Mouse (Mus musculus) kidney, embryonic 15.5 days (tissue): ENCODE results near the gene Vti1a. TPM values are rescaled to one million over a fixed set of nuclear protein-coding genes. Genes with fewer than 3 reads are reported as not detected.

ENCODE experiments used
- ATAC-seq: fragments of 200-750 bp; cut with Nextera tagmentation; replicated peaks from 2 replicates; pipeline ENCODE4 v1.8.0; 2017; ENCODE audit warnings: moderate TSS enrichment; ENCODE audit not compliant: low FRiP score
- H3K27ac ChIP-seq: fragments of 300-500 bp; sonication (generic); 2 replicates; pipeline ENCODE4 v1.5.1; 2015; ENCODE audit warnings: mild to moderate bottlenecking, inconsistent platforms
- H3K27me3 ChIP-seq: fragments of 300-500 bp; sonication (generic); 2 replicates; pipeline ENCODE4 v1.6.1; 2015; ENCODE audit warnings: inconsistent platforms
- H3K36me3 ChIP-seq: fragments of 300-500 bp; sonication (generic); 2 replicates; pipeline ENCODE4 v1.6.1; 2015; ENCODE audit warnings: inconsistent platforms
- H3K4me1 ChIP-seq: fragments of 300-500 bp; sonication (generic); 2 replicates; pipeline ENCODE4 v1.6.1; 2015; ENCODE audit warnings: inconsistent platforms
- H3K4me2 ChIP-seq: fragments of 300-500 bp; sonication (generic); 2 replicates; pipeline ENCODE4 v1.6.1; 2015; ENCODE audit warnings: moderate library complexity, mild to moderate bottlenecking, inconsistent platforms
- H3K4me3 ChIP-seq: fragments of 300-500 bp; sonication (generic); replicated peaks from 2 replicates; pipeline ENCODE4 v1.5.1; 2015; ENCODE audit warnings: mild to moderate bottlenecking, inconsistent platforms
- H3K9ac ChIP-seq: fragments of 300-500 bp; sonication (generic); 2 replicates; pipeline ENCODE4 v1.6.1; 2015; ENCODE audit warnings: mild to moderate bottlenecking, inconsistent platforms
- H3K9me3 ChIP-seq: fragments of 300-500 bp; sonication (generic); replicated peaks from 2 replicates; pipeline ENCODE4 v1.6.1; 2016; ENCODE audit warnings: inconsistent platforms
- WGBS: fragments of 180-500 bp; shearing (Covaris S2); methylation state at CpG from one replicate; pipeline ENCODE4 v1.1.7; 2015; ENCODE audit warnings: mixed read lengths; 5-methylcytosine and 5-hydroxymethylcytosine counted together
- polyA plus RNA-seq: library from polyadenylated mRNA; unstranded; fragments of >200 nt; fragmentation: Nextera tagmentation; extraction: Ambion mirVana; gene quantifications from 2 replicates; pipeline ENCODE4 v1.2.1, GENCODE M21; 2015

Vti1a gene
- polyA plus RNA-seq, 1 experiment from 2014 or later = 30.6 TPM

DNA sequence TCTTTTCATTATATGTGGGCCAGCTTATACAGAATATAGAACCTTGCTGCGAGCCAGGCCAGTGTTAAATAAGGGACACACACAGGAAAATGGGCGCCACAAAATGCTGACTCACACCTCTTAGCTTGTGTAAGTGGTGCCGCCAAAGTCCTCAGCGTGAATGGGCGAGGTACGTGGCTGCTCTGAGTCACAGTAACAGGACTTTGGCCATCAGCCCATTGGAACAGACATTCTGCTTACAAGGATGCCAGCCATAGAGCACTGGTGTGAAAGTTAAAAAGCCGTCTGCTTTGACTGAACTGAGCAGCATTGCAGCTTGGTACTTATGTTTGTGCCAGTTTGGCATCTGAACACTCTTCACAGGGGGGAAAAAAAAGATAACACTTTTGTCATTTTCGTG lies 107.9 kb downstream of the Vti1a start:
- no peak for ATAC-seq

DNA sequence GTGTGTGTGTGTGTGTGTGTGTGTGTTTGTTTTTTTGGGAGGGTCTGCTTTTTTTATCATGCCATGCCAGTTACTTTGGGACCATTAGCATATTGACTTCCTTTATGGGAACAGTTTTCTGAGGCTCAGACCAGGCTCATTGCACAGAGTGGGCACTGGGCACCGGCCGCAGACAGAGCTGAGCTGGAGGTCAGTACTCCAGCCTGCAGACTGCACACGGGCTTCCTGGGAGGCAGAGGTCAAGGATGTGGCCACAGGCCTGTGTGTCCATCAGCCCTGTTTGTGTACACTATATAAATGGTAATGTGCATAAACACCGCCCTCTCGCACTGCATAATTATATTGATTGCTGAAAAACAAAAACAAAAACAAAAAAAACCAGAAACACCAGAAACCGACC lies 108.4 kb downstream of the Vti1a start:
- H3K4me3 ChIP-seq = no peak overlapping the region
- no peak overlapping the region for H3K4me2 ChIP-seq
- no peak overlapping the region for H3K27ac ChIP-seq
- no peaks in the 10 kb centered on the region for H3K27me3 ChIP-seq
- H3K4me1 ChIP-seq = no peaks in the 10 kb centered on the region
- no peak for ATAC-seq
- WGBS = 80% methylated on average over 6 of the region's 6 CpGs
- H3K36me3 ChIP-seq = no peaks in the 10 kb centered on the region
- no peak overlapping the region for H3K9ac ChIP-seq
- H3K9me3 ChIP-seq = no peaks in the 10 kb centered on the region

More for the DNA sequence above, 107.9 kb downstream of the Vti1a start:
- Histone ChIP-seq H3K4me1 (no peaks in the 10 kb centered on the region), H3K4me2 (no peak overlapping the region), H3K4me3 (no peak overlapping the region), H3K27me3 (no peaks in the 10 kb centered on the region), H3K36me3 (no peaks in the 10 kb centered on the region), H3K9me3 (no peaks in the 10 kb centered on the region), H3K27ac (no peak overlapping the region), H3K9ac (no peak overlapping the region)
- WGBS = 81% methylated on average over 8 of the region's 8 CpGs

DNA sequence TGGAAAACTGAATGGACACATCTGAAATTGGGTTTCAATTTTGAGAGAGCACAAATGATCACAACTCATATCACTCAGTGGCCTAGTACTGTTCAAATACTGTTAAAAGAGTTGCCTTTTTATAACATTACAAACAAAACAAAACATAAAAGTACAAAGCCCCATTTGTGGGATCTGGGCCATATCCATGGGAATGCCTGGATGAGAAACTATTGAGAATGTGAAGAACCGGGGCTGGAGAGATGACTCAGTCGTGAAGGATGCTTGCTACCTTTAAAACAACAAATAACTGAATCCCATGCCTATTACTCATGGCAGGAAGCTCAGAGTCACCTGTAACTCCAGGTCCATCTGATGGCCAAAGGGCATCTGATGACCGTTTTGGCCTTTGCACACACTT lies 124.2 kb downstream of the Vti1a start:
- no peak overlapping the region for H3K27ac ChIP-seq

DNA sequence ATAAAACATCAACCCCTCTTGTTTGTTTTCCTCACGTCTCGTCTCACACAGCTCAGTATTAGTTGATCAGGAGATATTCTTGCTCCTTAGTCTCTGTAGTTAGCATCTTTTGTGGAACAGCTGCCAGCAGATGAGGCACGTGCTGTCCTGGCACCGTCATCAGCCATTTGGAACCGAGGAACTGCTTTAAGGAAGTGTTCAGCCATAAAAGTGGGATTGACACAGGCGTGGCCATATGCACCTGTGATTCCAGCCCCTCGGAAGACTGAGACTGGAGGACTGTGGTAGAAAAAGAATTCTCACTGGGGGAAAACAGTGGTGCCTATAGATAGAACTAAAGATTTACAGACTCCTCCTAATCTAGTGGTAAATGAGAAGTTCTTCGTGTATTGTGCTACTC lies 127.5 kb downstream of the Vti1a start:
- Histone ChIP-seq H3K4me2 (no peak overlapping the region), H3K27ac (no peak overlapping the region), H3K27me3 (no peaks in the 10 kb centered on the region), H3K9ac (no peak overlapping the region), H3K9me3 (no peaks in the 10 kb centered on the region), H3K36me3 (no peaks in the 10 kb centered on the region), H3K4me1 (no peaks in the 10 kb centered on the region), H3K4me3 (no peak overlapping the region)
- ATAC-seq = no peak
- 63% methylated on average over 8 of the region's 8 CpGs for WGBS

More for the DNA sequence above, 124.2 kb downstream of the Vti1a start:
- Histone ChIP-seq H3K27me3 (no peaks in the 10 kb centered on the region), H3K4me2 (no peak overlapping the region), H3K36me3 (no peaks in the 10 kb centered on the region), H3K4me1 (no peaks in the 10 kb centered on the region), H3K4me3 (no peak overlapping the region), H3K9me3 (no peaks in the 10 kb centered on the region), H3K9ac (no peak overlapping the region)
- no peak for ATAC-seq
- WGBS = 80% methylated on average over 3 of the region's 3 CpGs

DNA sequence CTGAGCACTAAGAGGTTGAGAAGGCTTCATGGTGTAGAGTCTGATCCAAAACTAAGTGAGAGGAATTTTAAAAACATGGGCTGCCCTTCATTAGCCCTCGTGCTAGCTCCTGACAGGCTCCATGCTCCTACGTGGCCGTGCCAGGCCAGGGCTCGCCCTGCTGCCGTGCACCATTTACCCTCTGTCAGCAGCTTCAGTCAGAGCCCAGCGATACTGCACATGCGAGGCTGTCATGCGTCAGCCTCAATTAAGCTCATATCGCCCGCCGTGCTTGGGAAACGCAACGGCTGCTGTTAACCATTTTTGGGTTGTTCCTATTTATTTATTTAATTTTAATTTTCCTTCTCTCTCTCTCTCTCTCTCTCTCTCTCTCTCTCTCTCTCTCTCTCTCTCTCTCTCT lies 133.0 kb downstream of the Vti1a start:
- ATAC-seq = 0 out of 2 replicates have a peak, but pooled peaks have one; percentile 62
- Histone ChIP-seq H3K36me3 (no peaks in the 10 kb centered on the region), H3K27me3 (no peaks in the 10 kb centered on the region), H3K4me3 (no peak overlapping the region), H3K9ac (no peak overlapping the region), H3K9me3 (no peaks in the 10 kb centered on the region), H3K27ac (no peak overlapping the region), H3K4me1 (peaks cover 3% of the 10 kb centered on the region; the same call in 1 of the 2 replicates), H3K4me2 (no peak overlapping the region)
- 39% methylated on average over 13 of the region's 13 CpGs for WGBS

DNA sequence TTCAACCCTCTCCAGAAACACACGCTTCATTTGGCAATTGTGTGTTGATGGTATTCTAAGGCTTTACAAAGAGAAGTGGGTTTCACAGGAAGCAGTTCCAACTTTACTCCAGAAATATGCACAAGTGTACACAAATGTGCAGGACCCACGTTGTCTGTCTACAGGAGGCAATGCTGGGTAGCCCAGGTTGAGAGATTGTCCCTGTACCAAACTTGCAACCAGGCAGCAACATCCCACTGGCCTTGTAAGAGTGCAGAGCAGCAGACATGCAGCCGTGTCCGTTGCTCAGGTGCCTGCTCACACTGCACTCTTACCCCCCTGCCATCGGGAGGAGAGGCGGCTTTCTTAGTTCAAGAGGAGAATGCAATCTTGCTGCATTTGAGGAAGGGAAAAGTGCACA lies 133.4 kb downstream of the Vti1a start:
- WGBS = 55% methylated on average over 6 of the region's 6 CpGs
- no peaks in the 10 kb centered on the region for H3K36me3 ChIP-seq
- no peak overlapping the region for H3K4me2 ChIP-seq
- no peak overlapping the region for H3K4me3 ChIP-seq
- H3K9me3 ChIP-seq = no peaks in the 10 kb centered on the region
- ATAC-seq = no peak
- H3K4me1 ChIP-seq = peaks cover 3% of the 10 kb centered on the region; the same call in 1 of the 2 replicates
- H3K27ac ChIP-seq = no peak overlapping the region
- H3K9ac ChIP-seq = no peak overlapping the region
- no peaks in the 10 kb centered on the region for H3K27me3 ChIP-seq

DNA sequence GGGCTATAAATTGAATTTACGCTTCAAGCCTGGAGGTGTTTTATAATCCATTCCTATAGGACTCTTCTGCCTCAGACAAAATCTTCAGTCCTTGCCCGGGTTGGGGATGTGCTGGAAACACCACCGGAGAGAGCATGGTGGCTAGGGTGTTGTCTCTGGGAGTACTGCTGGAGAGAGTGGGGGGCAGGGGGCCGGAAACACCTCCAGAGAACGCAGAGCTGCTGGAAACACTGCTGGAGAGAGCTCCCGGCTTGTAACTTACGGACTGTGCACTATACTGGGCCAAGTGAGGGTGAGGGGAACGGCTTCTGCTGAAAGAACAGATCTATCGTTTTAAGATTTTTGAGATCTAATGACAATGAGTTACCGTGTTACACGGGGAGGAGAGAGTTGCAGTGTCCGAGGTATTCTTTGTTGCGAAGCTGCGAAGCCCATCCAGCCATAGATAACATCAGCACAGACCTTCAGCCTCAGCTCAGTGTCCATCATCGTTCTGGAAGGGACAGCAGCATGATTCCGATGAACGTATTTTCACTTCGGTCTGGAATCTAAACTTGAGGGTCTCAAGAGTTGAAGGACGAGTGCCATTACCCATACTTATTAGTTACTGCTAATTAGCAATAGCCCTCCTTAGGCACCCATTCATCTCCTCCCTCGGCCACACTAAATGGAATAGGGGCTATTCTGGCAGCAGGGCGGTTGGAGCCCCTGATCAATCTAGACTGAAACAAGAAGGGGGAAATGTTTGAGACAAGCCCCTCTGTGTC lies 140.4 kb downstream of the Vti1a start:
- Histone ChIP-seq H3K4me2 (peak overlapping the region; percentile 48), H3K36me3 (no peaks in the 10 kb centered on the region), H3K4me3 (peak overlapping the region; percentile 4; the same call in 1 of the 2 replicates), H3K27ac (no peak overlapping the region), H3K4me1 (peaks cover 10% of the 10 kb centered on the region), H3K9me3 (no peaks in the 10 kb centered on the region), H3K9ac (no peak overlapping the region), H3K27me3 (no peaks in the 10 kb centered on the region)
- no peak; the same call in 1 of the 2 replicates for ATAC-seq
- WGBS = 21% methylated on average over 21 of the region's 21 CpGs

DNA sequence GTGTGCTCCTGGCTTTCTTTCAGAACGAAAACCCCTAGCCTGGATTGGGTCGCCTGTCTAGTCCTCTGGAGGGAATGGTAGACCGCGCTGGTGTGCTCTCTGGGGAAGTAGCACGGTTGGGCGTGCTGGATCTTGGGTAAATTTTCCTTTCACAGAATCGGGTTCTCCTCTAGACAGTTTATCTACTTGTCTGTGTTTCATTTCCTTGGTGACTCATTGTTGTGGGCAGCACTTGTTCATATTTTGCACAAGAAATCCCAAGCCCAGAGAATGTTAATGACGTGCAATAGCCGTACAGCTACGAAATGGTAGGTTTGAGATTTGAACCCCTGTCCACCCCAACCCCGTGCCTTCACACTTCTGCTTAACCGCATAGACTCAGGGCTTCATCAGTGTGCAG lies 145.9 kb downstream of the Vti1a start:
- no peaks in the 10 kb centered on the region for H3K9me3 ChIP-seq
- ATAC-seq = no peak
- no peak overlapping the region for H3K4me2 ChIP-seq
- H3K4me3 ChIP-seq = no peak overlapping the region
- no peak overlapping the region for H3K9ac ChIP-seq
- 91% methylated on average over 12 of the region's 12 CpGs for WGBS
- no peaks in the 10 kb centered on the region for H3K36me3 ChIP-seq
- H3K4me1 ChIP-seq = peaks cover 8% of the 10 kb centered on the region
- H3K27me3 ChIP-seq = no peaks in the 10 kb centered on the region
- no peak overlapping the region for H3K27ac ChIP-seq

DNA sequence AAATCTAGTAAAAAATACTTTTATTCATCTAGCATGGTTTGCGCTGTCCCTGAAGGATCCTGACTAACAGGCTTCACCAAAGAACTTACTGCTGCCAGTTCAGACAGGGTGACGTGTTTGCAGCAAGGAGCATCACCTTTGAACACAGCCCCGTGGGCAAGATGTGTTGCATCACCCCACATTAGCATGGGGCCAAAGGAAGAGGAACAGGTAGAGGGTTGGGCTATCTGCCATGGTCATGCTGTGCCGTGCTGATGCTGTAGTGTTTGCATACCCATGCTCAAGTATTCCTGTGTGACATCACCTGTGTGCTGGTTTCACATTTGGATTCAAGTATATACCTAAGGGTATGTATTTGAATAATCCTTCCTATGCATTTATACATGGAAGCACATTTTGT lies 147.6 kb downstream of the Vti1a start:
- no peak for ATAC-seq
- Histone ChIP-seq H3K4me1 (peaks cover 8% of the 10 kb centered on the region), H3K4me3 (no peak overlapping the region), H3K36me3 (no peaks in the 10 kb centered on the region), H3K4me2 (no peak overlapping the region), H3K9me3 (no peaks in the 10 kb centered on the region), H3K27ac (no peak overlapping the region), H3K27me3 (no peaks in the 10 kb centered on the region), H3K9ac (no peak overlapping the region)
- WGBS = 80% methylated on average over 4 of the region's 4 CpGs

DNA sequence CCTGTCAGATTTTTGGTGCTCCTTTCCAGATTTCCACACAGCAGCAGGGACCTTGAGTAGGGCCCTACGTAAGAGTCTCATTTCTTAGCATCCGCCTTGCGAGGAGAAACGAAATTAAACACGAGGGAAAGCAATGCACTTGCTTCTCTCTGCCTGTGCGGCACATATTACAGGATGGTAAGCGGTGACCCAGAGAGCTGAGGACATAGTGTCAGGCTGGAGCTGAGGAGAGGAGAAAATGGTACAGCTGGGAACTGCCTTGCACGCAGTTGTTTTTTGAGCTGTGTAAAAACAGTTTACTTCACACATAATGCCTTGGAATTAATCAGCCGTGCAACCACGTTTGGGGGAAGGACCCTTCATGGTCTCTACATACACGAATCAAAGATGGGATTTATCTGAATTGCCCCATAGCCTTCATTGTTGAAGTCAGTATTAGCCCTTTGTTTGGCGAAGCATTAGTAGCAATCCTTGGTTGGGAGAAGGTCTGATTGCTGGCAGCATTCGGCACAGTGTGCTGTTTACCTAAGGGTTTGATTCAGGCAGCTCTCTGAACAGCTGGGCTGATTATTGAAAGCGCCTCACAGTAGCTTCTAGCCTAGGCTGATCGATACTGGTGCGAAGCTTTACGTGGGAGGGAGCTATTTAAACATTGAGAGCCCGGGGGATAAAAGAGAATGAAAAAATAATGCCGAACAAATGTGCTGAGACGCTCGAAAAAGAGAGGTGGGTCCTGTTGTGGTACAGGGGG lies 153.4 kb downstream of the Vti1a start:
- H3K9ac ChIP-seq = no peak overlapping the region
- ATAC-seq = 0 out of 2 replicates have a peak, but pooled peaks have one; percentile 49
- 46% methylated on average over 21 of the region's 21 CpGs for WGBS
- peak overlapping the region; percentile 29 for H3K4me2 ChIP-seq
- H3K9me3 ChIP-seq = no peaks in the 10 kb centered on the region
- H3K36me3 ChIP-seq = no peaks in the 10 kb centered on the region
- H3K27me3 ChIP-seq = no peaks in the 10 kb centered on the region
- H3K4me1 ChIP-seq = peaks cover 11% of the 10 kb centered on the region
- H3K4me3 ChIP-seq = no peak overlapping the region
- 0 out of 2 replicates have a peak overlapping the region, but pooled peaks have one; percentile 5 for H3K27ac ChIP-seq

DNA sequence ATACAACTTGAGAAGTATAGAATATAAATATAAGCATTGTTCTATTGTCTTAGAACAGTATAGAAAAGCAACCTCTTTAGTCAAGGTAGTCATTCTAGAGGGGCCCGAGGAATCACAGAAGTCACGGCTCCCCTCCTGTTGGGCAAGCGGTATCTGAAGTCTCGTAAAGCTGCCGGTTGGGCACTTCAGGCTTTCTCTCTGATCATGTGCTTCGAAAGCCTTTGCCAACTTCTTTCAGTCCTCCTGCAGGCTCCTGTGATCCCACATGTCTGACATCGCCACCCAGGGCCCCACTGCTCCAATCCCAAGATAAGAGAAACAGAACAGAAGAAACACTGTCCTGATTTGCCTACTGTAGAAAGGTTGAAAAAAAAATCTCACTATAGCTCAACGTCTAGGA lies 156.5 kb downstream of the Vti1a start:
- H3K4me3 ChIP-seq = no peak overlapping the region
- H3K36me3 ChIP-seq = no peaks in the 10 kb centered on the region
- peaks cover 11% of the 10 kb centered on the region for H3K4me1 ChIP-seq
- WGBS = 86% methylated on average over 8 of the region's 8 CpGs
- H3K27ac ChIP-seq = no peak overlapping the region
- no peaks in the 10 kb centered on the region for H3K9me3 ChIP-seq
- no peak for ATAC-seq
- no peak overlapping the region for H3K4me2 ChIP-seq
- H3K27me3 ChIP-seq = no peaks in the 10 kb centered on the region
- H3K9ac ChIP-seq = no peak overlapping the region

DNA sequence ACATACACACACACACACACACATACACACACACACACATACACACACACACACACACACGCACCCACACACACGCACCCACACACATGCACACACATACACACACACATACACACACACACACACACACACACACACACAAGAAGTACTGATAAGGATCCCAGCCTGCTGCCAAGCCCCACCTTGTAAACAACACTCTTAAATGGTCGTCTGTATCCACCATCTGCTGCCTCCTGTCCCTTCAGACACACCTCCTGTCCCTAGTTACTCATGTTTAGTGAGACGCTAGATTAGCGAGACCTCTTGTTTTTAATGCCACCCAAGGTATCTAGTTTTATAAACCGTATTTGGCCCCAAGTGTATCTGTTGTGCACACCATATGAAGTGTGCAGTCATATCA lies 158.1 kb downstream of the Vti1a start:
- ATAC-seq = no peak
- H3K9me3 ChIP-seq = no peaks in the 10 kb centered on the region
- no peaks in the 10 kb centered on the region for H3K27me3 ChIP-seq
- H3K27ac ChIP-seq = no peak overlapping the region
- H3K36me3 ChIP-seq = no peaks in the 10 kb centered on the region
- no peak overlapping the region for H3K9ac ChIP-seq
- H3K4me1 ChIP-seq = peaks cover 6% of the 10 kb centered on the region
- no peak overlapping the region for H3K4me3 ChIP-seq
- H3K4me2 ChIP-seq = no peak overlapping the region
- 75% methylated on average over 6 of the region's 6 CpGs for WGBS
